Mouse (Mus musculus): ENCODE measurements around the gene Parn.

- TF ChIP-seq TAL1 (IDR thresholded peaks at IDR 0.05; ENCODE audit: low read length) (no peak), GATA1 (IDR thresholded peaks at IDR 0.05; ENCODE audit: low read length) (no peak)
Measured at GRCm38 (mm10) chr16:13491776-13492175, 176.2 kb downstream of the Parn start.
